Mouse (Mus musculus) hindbrain, embryonic 10.5 days (tissue): ENCODE measurements around the gene Tent5a. TPM values are rescaled to one million over a fixed set of nuclear protein-coding genes. Genes with fewer than 3 reads are reported as not detected.

Experiments used
- DNase-seq: peaks from one replicate; pipeline ENCODE4 v3.0.0-alpha.2; 2017; ENCODE audit warnings: low spot score
- H3K27ac ChIP-seq: fragments of 300-500 bp; sonication (generic); 2 replicates; pipeline ENCODE4 v1.5.1; 2016; ENCODE audit warnings: mild to moderate bottlenecking, moderate library complexity
- H3K27me3 ChIP-seq: fragments of 300-500 bp; sonication (generic); 2 replicates; pipeline ENCODE4 v1.6.1; 2016; ENCODE audit warnings: mild to moderate bottlenecking; ENCODE audit not compliant: poor library complexity, insufficient read depth, severe bottlenecking
- H3K36me3 ChIP-seq: fragments of 300-500 bp; sonication (generic); 2 replicates; pipeline ENCODE4 v1.6.1; 2016; ENCODE audit warnings: mild to moderate bottlenecking, moderate library complexity
- H3K4me1 ChIP-seq: fragments of 300-500 bp; sonication (generic); replicated peaks from 2 replicates; pipeline ENCODE4 v1.6.1; 2016; ENCODE audit warnings: mild to moderate bottlenecking
- H3K4me3 ChIP-seq: fragments of 300-500 bp; sonication (generic); 2 replicates; pipeline ENCODE4 v1.5.1; 2016; ENCODE audit warnings: mild to moderate bottlenecking, moderate library complexity
- H3K9me3 ChIP-seq: fragments of 300-500 bp; sonication (generic); 2 replicates; pipeline ENCODE4 v1.6.1; 2016; ENCODE audit warnings: mild to moderate bottlenecking, moderate library complexity
- WGBS: fragments of 180-500 bp; shearing (Covaris S2); methylation state at CpG from one replicate; pipeline ENCODE4 v1.1.7; 2016; 5-methylcytosine and 5-hydroxymethylcytosine counted together
- polyA plus RNA-seq: library from polyadenylated mRNA; unstranded; fragments of >200 nt; fragmentation: Nextera tagmentation; extraction: Ambion mirVana; gene quantifications from 2 replicates; pipeline ENCODE4 v1.2.1, GENCODE M21; 2016

Tent5a gene
- polyA plus RNA-seq, 1 experiment from 2014 or later, result 1.9 TPM

DNA sequence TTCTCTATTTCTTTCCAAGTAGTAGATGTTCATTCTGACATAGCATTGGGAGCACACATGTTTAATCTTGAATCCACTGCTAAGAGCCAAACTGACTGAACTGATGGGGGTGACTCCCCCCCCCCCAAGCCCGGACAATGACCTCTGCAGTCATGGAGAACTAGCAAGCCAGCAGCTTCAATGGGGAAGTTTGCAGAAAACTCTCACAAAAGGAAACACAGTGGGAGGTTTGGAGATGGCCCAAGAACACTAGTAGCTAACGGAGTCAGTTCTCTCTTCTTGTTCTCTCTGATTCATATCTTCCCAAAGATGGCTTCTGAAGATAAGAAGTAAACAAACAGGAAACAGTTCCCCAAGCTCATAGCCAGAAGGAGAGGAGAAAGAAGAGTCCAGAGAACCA is 4.4 kb upstream of the Tent5a start:
- no peaks in the 10 kb centered on the region for H3K36me3 ChIP-seq
- H3K4me3 ChIP-seq, result no peak overlapping the region
- DNase-seq, result no peak
- WGBS, result 66% methylated on average over 2 of the region's 2 CpGs
- peaks cover 5% of the 10 kb centered on the region; the same call in 1 of the 2 replicates for H3K4me1 ChIP-seq
- no peak overlapping the region for H3K27ac ChIP-seq
- H3K27me3 ChIP-seq, result peaks cover 4% of the 10 kb centered on the region; the same call in 1 of the 2 replicates
- no peaks in the 10 kb centered on the region for H3K9me3 ChIP-seq

DNA sequence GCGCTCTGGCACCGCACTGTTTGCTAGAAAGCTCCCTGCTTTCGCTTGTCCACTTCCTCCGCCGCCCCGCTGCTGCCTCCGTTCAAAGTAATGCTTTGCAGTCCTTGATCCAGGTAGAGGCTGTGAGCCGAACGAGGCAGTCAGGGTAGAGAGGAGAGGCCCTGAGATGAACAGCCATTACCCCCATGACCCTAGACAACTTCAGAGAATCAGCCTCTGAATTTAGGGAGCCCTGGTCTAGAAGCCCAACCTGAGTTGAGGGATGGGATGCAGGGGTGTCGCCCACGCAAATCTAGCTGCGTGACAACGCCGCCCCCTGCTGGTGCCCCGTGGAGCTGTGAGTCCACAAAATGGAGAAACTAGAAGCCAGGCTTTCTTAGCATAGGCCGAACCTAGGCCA is 1.1 kb upstream of the Tent5a start:
- no peaks in the 10 kb centered on the region for H3K9me3 ChIP-seq
- H3K27ac ChIP-seq, result peak overlapping the region; percentile 80
- DNase-seq, result peak; percentile 91
- peak overlapping the region; percentile 76 for H3K4me3 ChIP-seq
- no peaks in the 10 kb centered on the region for H3K36me3 ChIP-seq
- H3K27me3 ChIP-seq, result peaks cover 31% of the 10 kb centered on the region
- 3% methylated on average over 16 of the region's 16 CpGs for WGBS
- H3K4me1 ChIP-seq, result peaks cover 14% of the 10 kb centered on the region

DNA sequence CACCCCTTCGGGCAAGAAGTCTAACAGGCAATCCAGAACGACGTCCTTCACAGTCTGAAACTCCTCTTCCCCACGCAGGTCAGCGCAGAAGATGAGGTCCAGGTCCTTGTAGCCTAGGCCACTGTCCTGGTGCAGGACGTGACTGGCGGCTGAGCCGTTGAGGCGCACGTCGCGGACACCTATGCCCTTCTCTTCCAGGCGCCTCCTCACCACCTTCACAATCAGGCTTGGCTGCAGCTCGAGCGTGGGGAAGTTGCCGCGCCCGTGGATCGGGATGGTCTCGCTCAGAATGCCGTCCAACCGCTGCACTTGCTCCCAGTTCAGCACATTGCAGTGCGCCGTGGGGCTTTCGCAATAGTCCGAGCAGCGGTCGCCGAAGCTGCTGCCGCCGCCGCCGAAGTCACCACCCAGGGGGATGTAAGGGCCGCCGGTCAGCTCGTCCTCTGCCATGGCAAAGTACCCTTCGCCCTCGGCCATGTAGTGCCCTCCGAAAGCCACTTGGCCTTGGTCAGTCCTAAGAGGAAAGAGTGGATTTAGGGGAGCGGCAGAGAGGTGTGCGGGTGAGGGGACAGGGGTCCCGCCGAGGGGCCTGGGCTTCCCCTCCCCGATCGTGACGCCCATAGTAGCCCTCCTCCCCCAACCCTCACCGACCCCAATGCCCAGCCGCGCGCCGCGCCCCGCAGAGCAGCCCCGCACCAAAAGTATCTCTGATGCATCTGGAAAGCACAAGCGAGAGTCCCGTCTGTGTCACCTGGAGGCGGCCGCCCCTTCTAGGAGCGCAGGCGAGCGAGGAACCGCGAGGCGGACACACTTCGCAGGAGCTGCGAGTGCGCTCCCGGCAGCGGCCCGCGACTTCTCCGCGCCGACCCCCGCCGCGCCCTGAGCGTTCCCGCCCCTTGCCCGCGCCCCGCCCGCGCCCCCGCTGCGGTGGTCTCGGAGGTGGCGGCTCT is 581 bp downstream of the Tent5a start:
- H3K27ac ChIP-seq, result peak overlapping the region; percentile 80
- H3K36me3 ChIP-seq, result no peaks in the 10 kb centered on the region
- H3K4me1 ChIP-seq, result peaks cover 14% of the 10 kb centered on the region
- DNase-seq, result peak; percentile 57
- peaks cover 31% of the 10 kb centered on the region for H3K27me3 ChIP-seq
- peak overlapping the region; percentile 76 for H3K4me3 ChIP-seq
- 1% methylated on average over 88 of the region's 88 CpGs for WGBS
- no peaks in the 10 kb centered on the region for H3K9me3 ChIP-seq

DNA sequence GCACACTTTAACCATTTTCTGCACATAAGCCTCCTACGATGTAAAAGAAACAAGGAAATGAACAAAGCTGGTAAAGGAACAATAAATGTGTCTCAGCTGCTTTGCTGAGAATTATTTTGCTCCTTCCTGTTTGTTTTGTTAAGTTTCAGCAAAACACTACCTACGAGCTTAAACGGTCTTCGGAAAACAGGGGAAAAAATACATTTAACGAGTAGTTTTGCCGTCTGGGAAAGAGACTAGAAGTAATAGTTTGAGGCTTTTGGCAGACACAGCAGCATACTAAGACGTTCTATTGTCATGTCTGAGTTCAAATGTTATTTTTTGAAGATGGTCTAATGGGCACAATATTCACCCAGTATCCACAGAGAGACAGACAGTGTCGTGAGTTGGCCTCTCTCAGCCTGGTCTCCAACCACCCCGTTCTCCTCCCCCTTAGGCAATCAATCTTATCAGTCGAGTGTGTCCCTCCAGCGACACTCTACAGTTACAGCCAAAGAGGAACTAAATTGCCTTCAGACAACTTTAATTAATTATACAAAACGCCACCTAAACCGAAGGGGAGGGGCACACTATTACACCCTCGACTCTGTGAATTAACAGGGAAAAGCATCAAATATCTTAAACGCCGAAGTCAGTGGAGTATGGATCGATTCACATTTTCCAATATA is 1.8 kb downstream of the Tent5a start:
- DNase-seq, result no peak
- 53% methylated on average over 17 of the region's 17 CpGs for WGBS
- peak overlapping the region; percentile 76 for H3K4me3 ChIP-seq

DNA sequence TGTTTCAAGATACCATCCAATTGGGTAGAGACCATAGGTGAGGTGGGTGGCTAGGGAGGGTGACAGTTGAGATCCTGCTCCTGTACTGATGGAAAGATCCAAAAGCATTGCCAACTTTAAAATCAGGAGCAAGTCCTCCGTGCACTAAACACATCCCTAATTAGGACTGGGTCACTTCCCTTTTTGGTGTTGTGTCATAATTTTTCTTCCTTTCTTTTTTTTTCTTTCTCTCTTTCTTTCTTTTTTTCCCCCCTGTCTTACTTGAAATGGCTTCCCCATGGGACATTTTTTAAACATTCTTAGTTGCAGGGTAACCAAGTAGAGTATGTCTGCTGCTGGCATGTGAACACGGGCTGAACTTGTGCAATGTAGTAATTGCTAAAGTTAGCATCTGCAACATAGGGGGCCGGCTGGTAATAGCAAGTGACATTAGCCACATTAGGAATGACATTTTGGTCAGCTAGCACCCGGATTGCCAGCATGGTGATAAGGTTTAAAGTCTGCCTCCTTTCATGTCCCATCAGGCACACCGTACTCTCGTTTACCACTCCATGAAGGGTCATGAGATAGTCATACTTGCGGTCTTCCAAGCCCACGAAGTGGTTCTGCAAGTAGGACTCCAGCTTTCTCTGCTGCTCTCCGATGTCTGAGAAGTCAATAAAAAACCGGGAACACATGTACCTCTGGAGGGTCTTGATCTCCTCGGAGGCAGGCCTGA is 2.8 kb downstream of the Tent5a start:
- Histone ChIP-seq H3K36me3 (no peaks in the 10 kb centered on the region), H3K4me1 (peaks cover 17% of the 10 kb centered on the region), H3K9me3 (no peaks in the 10 kb centered on the region), H3K27me3 (peaks cover 31% of the 10 kb centered on the region), H3K27ac (no peak overlapping the region), H3K4me3 (no peak overlapping the region)
- DNase-seq, result no peak
- 86% methylated on average over 11 of the region's 11 CpGs for WGBS

More for the DNA sequence above, 1.8 kb downstream of the Tent5a start:
- H3K9me3 ChIP-seq, result no peaks in the 10 kb centered on the region
- H3K27ac ChIP-seq, result no peak overlapping the region
- H3K27me3 ChIP-seq, result peaks cover 31% of the 10 kb centered on the region
- no peaks in the 10 kb centered on the region for H3K36me3 ChIP-seq
- H3K4me1 ChIP-seq, result peaks cover 17% of the 10 kb centered on the region

DNA sequence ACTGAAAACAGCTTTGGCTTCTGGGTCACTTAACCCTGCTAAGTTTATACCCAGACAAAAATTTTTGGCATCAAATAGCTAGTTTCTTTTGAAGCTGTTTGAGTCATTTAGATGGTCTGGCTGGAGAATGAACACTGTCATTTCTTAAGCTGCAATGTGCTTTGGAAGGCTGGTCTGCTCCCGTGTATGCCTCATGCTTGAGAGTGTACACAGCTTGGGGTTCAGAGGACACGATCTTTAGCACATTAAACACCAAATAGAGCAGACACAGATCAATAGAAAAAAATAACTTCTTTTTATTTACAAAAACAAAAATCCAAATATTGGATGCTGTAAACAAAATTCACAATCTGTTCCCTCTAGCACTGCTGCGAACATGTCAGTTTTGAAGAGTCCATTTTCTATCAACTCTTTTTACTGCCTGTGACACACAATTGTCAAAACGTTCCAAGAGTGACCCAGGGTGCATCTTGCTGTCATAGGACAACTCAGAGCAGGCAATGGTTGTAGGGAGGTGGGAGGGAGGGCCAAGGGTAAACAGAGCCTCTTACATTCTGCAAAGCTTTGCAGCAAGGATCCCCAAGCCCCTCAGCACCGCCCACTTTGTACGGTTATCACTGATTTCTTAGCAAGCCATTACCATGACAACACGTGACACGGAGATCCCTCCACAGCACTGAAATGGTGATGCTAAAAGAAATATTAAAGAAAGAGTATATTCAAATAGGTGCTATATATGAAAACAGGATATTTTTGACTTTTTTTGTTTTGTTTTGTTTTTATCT is 6.8 kb downstream of the Tent5a start:
- 59% methylated on average over 8 of the region's 8 CpGs for WGBS
- DNase-seq, result no peak
- H3K4me1 ChIP-seq, result peaks cover 3% of the 10 kb centered on the region; the same call in 1 of the 2 replicates

DNA sequence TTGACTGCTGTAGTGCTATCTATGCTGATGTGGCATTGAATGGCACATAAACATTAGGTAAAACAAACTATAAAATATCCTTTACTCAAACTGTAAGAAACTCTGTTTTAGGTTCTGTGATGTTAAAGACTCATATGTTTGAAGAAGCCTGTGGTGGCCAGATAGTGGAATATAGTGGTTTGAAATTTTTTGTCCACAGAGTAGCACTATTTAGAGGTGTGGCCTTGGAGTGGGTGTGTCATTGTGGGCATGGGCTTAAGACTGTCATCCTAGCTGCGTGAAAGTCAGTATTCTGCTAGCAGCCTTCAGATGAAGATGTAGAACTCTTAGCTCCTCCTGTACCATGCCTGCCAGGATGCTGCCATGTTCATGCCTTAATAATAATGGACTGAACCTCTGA is 11.0 kb downstream of the Tent5a start:
- Histone ChIP-seq H3K4me3 (no peak overlapping the region), H3K9me3 (no peaks in the 10 kb centered on the region), H3K27ac (no peak overlapping the region), H3K27me3 (no peaks in the 10 kb centered on the region), H3K36me3 (no peaks in the 10 kb centered on the region), H3K4me1 (peaks cover 3% of the 10 kb centered on the region; the same call in 1 of the 2 replicates)
- 56% methylated on average over 1 of the region's 1 CpGs for WGBS
- DNase-seq, result no peak

More for the DNA sequence above, 6.8 kb downstream of the Tent5a start:
- H3K4me3 ChIP-seq, result no peak overlapping the region
- H3K36me3 ChIP-seq, result no peaks in the 10 kb centered on the region
- no peaks in the 10 kb centered on the region for H3K9me3 ChIP-seq
- H3K27ac ChIP-seq, result no peak overlapping the region
- H3K27me3 ChIP-seq, result peaks cover 15% of the 10 kb centered on the region

DNA sequence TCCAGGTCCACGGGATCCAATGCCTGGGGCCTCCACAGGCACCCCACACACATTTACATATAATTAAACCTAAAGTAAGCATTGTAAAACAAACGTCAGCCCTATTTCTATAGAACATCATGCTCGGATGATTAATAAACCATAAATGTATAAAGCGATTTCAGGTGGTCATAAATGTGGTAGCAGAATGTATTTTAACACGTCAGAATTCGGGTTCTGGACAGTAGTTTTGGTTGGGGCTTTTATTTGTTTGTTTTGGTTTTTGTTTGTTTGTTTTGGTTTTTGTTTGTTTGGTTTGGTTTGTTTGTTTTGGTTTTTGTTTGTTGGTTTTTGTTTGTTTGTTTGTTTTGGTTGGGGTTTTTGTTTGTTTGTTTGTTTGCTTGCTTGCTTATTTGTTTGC is 14.7 kb downstream of the Tent5a start, which contains the start of gene Gm11114:
Gm11114 (plus strand) TSS at position 301 of the 400 bp plus-strand sequence.
- DNase-seq, result no peak
- WGBS, result 86% methylated on average over 6 of the region's 6 CpGs
- H3K4me3 ChIP-seq, result no peak within 1 kb of the TSS

DNA sequence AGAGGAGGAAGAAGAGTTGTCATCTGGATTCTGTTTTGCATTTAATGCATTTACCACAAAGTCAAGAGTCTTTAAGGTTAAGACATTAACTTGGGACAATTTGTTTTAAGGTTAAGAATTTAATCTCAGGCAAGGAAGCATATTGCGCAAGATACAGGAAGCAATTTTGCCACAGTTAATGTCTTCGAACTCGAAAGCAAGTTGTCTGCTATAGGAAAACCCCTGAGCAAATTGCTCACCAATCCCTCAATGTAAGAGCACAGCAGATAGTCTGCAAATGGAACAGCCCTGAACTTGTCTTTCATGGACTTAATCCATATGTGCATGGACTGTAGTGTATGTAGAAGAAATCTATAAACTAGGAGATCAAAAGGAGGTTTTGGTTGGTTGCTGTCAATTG is 23.8 kb downstream of the Tent5a start:
- Histone ChIP-seq H3K4me3 (no peak overlapping the region), H3K27ac (no peak overlapping the region), H3K4me1 (no peaks in the 10 kb centered on the region), H3K27me3 (no peaks in the 10 kb centered on the region), H3K36me3 (no peaks in the 10 kb centered on the region), H3K9me3 (no peaks in the 10 kb centered on the region)
- 93% methylated on average over 3 of the region's 3 CpGs for WGBS
- DNase-seq, result no peak

More for the DNA sequence above, 14.7 kb downstream of the Tent5a start, which contains the start of gene Gm11114:
- no peaks in the 10 kb centered on the region for H3K4me1 ChIP-seq
- H3K27me3 ChIP-seq, result no peaks in the 10 kb centered on the region
- no peaks in the 10 kb centered on the region for H3K9me3 ChIP-seq
- no peaks in the 10 kb centered on the region for H3K36me3 ChIP-seq
- H3K27ac ChIP-seq, result no peak within 1 kb of the TSS

DNA sequence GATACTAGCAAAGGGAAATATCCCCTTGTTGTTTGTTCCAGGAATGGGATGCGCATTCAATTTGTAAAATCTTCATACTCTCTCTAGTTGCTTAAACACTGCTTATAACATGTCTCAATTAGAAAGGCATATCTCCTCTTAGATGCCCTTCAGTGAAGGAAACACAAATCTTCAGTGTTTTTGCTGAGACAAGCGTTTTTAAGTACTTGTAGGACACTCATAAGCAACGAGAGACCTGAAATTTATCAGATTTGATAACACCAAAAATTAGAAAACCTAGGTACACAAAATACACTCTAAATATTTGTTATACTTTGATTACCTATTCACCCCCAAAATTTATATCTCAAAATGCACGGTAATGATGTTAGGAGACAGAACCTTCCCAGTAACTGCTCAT is 24.3 kb downstream of the Tent5a start:
- no peak overlapping the region for H3K4me3 ChIP-seq
- no peaks in the 10 kb centered on the region for H3K9me3 ChIP-seq
- H3K27ac ChIP-seq, result no peak overlapping the region
- H3K36me3 ChIP-seq, result no peaks in the 10 kb centered on the region
- no peaks in the 10 kb centered on the region for H3K27me3 ChIP-seq
- H3K4me1 ChIP-seq, result no peaks in the 10 kb centered on the region
- WGBS, result 84% methylated on average over 4 of the region's 4 CpGs
- DNase-seq, result no peak

DNA sequence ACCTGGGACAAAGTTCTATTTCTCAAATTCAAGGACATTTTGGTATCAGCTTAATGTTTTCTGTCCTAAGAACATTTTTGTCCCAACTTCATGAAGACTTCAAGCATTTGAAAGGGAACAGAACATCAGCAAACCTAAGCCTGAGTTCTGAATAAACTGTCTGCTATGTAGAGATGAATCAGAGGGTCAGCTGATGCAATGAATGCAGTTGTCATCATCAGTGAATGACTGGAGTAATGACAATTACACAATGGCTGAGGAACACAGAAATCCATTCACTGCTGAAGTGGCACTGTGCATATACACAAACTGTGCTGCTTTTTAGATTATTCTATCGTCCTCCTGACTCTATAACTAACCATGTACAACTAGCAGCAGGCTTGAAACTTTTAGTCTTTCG is 53.0 kb downstream of the Tent5a start:
- no peak for DNase-seq
- H3K27ac ChIP-seq, result no peak overlapping the region
- no peaks in the 10 kb centered on the region for H3K36me3 ChIP-seq
- H3K4me1 ChIP-seq, result no peaks in the 10 kb centered on the region
- no peaks in the 10 kb centered on the region for H3K27me3 ChIP-seq
- H3K4me3 ChIP-seq, result no peak overlapping the region
- H3K9me3 ChIP-seq, result no peaks in the 10 kb centered on the region
- 90% methylated on average over 2 of the region's 2 CpGs for WGBS
